Mouse (Mus musculus): Measurements from ENCODE around the gene Cxxc4. TPM values are rescaled to one million over a fixed set of nuclear protein-coding genes. Genes with fewer than 3 reads are reported as not detected.

Gene Cxxc4
- not detected in 4 replicates for total RNA-seq (2023; ENCODE audit: inconsistent age)

GRCm38 (mm10) chr3:134236414-134237112 is at the start of gene Cxxc4:
TSS of gene Cxxc4 (plus strand) at chr3:134236484.

